Mouse (Mus musculus) regulatory T cell (primary cell): Measurements from ENCODE around the gene Ston1.

Source experiments
- in situ Hi-C: fragments of 300-600 bp; cut with MboI, MseI; formaldehyde crosslinking; loops from one replicate; pipeline ENCODE4 v1.15.1; 2025; ENCODE audit warnings: high pct_unique_total_duplicates

Ston1 gene

DNA sequence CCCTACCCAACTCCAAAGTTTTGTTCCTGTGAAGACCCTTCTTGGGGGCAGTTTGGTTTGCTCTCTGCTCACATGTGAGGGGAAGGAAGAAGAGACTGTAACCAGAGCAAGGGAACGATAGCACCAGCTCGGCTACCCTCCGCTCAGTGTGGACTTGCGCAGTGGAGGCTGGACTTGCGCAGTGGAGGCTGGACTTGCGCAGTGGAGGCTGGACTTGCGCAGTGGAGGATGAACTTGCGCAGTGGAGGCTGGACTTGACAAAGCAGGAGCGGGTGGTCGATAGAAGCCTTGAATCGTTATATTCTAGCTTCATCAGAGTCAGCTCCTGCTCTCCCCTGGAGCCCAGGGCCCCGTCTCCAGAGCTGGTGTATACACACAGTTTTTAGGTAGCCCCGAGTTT lies 27.9 kb downstream of the Ston1 start:
- in situ Hi-C loops, result no loop called here

DNA sequence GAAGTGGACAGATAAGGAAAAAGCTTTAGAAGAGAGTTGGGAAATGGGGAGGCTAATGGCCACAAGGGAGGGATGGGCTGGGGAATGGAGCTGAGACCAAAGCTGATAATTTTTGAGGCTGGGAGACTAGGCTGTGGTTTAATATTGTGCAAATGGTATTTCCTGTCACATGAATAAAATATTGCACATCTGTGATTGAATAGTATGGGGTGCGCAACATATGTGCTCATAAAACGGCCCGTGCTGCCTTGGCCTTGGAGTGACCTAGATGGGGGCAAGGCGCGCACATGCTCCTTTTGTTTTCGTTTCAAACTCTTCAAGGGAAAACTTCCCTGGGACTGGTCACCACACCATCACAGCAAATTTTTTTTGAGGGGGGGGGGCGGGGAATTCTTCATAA lies 28.4 kb downstream of the Ston1 start:
- in situ Hi-C loops, result no loop called here

DNA sequence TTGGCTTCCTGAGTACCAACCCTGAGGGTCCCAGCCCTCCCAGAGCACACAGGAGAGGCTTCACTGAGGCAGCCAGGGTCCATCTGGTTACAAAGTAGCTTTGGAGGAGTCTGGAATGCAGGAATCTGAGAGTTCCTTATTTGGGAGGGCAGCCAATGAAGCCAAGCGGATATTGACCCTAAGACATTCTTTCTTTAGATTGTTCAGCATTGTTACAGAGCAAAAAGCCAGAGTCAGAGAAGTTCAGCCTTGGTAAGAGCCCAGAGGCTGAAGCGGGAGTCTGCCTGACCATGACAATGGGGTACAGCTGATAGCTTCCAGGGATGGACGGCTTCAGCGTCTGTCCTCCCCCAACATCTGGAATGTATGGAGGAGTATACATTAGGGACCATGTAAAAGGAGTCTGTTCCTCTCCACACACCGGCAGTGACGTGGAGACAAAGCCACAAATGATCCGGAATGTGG lies 28.9 kb downstream of the Ston1 start:
- in situ Hi-C loops, result no loop called here

GRCm38 (mm10) chr17:88627150-88627549 lies 29.7 kb downstream of the Ston1 start:
- in situ Hi-C loops, result no loop called here

DNA sequence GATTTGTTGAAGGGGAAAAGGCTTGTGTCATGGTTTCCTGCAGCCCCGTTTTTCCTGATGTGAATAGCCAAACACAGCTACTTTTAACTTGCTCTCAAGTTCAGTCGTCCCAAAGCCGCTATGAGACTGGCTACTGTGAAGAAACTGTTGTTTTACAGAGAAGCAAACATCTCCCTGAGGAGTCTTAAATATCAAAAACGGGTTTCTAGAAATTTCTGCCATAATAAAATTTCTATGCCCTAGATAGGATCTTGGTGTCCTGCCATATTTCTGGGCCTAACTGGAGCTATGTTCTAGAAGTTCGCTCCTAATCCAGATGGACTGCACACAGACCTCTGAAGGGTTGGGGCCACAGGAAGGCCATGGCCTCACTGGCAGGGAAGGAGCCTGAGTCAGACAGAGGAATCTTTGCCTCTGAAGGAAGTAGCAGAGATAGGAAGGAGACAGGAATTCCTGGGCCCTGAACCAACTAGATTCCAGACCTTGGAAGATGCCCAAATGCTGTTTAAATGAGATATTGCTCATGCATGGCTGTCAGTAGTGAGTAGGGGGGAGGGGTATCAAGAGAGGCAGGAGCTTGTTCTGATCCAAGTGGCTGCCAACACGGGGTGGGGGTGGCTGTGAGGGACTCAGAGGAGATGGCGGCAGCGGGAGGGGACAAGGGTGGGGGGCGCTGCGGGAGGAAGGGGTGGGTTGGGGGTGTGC lies 31.3 kb downstream of the Ston1 start:
- in situ Hi-C loops, result no loop called here

GRCm38 (mm10) chr17:88629381-88629759 lies 31.9 kb downstream of the Ston1 start:
- in situ Hi-C loops, result no loop called here

GRCm38 (mm10) chr17:88629931-88630553 lies 32.6 kb downstream of the Ston1 start:
- in situ Hi-C loops, result no loop called here

- in situ Hi-C loops, result no loop called here
These were observed 33.1 kb downstream of the Ston1 start for GRCm38 (mm10) chr17:88630554-88630948.

DNA sequence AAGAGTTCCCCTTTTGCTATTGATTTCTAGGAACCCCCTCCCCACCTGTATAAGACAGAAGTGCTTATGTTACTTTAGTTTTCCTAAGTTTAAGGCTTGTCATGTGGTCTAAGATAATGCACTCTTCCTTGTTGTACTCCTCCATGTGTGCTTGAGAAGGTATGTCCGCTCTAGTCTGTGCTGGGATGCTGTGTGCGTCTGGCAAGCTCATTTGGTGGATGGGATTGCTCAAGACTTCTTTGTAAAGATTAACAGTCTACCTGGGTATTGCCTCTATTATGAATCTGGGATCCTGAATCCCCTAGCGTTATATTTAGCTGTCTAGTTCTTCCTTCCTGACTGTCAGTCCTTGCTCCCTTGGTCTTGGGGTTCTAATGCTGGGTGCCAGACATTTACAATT lies 35.1 kb downstream of the Ston1 start:
- in situ Hi-C loops, result no loop called here

DNA sequence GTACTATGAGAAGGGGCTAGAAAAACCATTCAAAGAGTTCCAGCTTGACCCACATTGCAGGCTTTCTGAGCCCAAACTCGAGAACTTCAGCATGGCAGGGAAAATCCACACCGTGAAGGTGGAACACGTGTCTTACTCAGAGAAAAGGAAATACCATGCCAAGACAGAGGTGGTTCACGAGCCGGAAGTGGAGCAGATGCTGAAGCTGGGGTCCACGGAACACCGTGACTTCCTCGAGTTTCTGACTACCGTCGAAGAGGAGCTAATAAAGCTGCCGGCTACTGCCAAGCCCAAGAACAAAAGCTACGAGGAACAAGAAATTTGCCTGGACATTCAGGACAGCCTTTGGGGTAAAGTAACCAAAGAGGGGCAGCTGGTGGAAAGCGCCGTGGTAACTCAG lies 38.6 kb downstream of the Ston1 start:
- in situ Hi-C loops, result loop anchor here (5.0 kb wide), 1 partner anchor 39 kb away; the partner anchor contains the start of gene Ston1

DNA sequence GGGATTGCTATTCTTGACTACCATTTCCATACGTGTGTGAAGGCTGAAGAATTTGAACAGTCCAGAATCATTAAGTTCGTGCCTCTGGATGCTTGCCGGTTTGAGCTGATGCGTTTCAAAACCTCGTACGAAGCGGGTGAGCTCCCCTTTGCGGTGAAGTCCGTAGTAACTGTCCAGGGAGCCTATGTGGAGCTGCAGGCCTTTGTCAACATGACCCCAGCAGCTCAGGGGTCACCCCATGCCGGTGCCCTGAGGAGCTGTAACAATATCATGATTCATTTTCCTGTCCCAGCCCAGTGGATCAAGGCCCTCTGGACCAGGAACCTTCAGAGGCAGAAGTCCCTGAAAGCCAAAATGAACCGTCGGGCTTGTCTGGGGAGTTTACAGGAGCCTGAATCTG lies 39.1 kb downstream of the Ston1 start:
- in situ Hi-C loops, result loop anchor here (5.0 kb wide), 1 partner anchor 39 kb away; the partner anchor contains the start of gene Ston1

DNA sequence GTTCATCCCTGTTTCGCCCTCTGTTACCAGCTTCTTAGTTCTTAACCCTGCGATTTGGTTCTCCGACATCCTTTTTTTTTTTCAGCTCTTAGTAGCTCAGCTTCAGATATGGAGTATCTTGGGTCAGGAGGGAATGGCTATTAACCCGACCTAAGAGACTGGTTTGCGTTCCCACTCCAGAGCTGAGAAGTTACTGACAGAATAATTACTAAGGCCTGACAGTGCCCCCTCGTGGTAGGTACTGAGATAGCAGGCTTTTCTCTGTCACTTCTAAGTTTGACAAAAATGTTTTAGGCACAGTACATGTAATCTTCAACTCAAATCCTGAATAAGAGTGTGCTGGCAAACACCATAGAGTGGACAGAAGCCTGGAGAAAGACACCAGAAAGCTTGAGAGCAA lies 43.5 kb downstream of the Ston1 start:
- in situ Hi-C loops, result loop anchor here (5.0 to 10.0 kb wide), 2 partner anchors 84 to 376 kb away; no protein-coding TSS in a partner anchor

GRCm38 (mm10) chr17:88641836-88642235 lies 44.4 kb downstream of the Ston1 start:
- in situ Hi-C loops, result loop anchor here (5.0 to 10.0 kb wide), 2 partner anchors 85 to 377 kb away; no protein-coding TSS in a partner anchor

DNA sequence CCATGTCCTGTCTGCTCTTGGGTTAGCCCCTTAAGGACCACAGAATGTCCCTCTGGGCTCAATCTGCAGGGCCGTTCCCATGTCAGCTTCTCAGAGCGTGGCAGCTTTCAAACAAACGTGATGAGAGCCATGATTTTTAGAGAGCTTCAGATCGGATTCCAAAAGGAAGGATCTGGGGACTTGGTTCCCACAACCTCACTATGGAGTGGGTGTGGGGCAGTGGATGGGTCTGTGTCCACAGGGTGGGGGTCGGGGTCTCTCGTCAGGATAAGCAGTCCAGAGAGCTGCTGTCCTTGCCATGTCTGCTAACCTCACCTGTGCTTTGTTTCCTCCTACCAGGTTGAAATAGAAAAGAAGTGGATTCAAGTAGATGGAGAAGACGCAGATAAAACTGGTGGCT lies 47.4 kb downstream of the Ston1 start:
- in situ Hi-C loops, result loop anchor here (5.0 to 10.0 kb wide), 2 partner anchors 88 to 380 kb away; no protein-coding TSS in a partner anchor

- in situ Hi-C loops, result loop anchor here (10.0 kb wide), 1 partner anchor 380 kb away; no protein-coding TSS in a partner anchor
These were observed 47.8 kb downstream of the Ston1 start for GRCm38 (mm10) chr17:88645299-88645698.

GRCm38 (mm10) chr17:88647149-88647548 lies 49.7 kb downstream of the Ston1 start:
- in situ Hi-C loops, result loop anchor here (10.0 kb wide), 1 partner anchor 382 kb away; no protein-coding TSS in a partner anchor

DNA sequence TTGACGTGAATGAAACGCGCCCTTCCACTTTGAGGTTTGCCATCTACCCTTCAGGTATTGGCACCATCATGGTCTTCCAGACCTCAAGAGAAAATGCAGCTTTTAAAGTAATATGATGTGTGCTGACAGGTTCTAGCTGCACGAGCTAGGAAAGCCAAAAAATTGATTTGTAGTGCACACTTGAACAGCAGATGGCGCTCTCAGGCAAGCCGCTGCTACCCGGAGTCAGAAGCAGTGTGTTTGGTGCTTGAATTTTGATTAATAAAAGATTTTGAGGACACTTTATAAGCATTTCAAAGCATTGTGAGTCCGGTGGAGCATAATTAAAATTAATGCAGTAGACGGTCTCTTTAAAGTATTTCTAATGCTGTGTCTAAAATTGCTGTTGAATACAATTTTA lies 54.5 kb downstream of the Ston1 start:
- in situ Hi-C loops, result loop anchor here (5.0 to 25.0 kb wide), 2 partner anchors 105 to 1860 kb away; no protein-coding TSS in a partner anchor

DNA sequence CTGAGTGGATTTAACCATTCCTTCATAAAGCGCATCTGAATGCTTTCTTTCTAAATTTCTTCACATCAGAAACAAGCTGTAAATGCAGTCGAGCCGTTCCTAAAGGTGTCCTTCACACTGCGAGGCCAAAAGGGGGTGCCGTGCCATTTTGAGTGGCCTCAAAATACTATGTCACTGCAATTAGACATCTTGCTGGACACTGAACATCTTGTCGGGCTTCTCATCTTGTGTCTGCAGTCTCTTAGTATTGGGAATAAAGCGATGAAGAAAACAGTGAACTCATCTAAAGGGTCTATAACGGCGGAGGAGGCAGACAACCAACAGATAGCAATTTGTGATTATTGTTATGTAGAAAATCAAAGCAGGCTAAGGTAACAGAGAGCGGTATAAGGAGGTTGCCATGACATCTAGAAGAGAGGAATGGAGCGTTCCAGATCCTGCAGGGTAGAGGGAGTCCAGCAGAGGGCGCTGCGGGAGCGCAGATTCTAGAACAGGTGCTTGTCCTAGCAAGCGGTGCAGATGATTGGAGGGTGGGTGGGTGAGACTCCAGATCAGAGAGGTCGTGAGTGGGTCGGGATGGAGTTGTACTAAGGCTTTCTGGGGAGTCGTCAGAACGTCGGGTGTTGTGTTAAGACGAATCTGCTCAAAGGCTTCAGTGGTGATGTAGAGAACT lies 55.4 kb downstream of the Ston1 start:
- in situ Hi-C loops, result loop anchor here (5.0 to 25.0 kb wide), 2 partner anchors 104 to 1859 kb away; no protein-coding TSS in a partner anchor

GRCm38 (mm10) chr17:88653375-88653769 lies 55.9 kb downstream of the Ston1 start:
- in situ Hi-C loops, result loop anchor here (5.0 to 25.0 kb wide), 2 partner anchors 104 to 1859 kb away; no protein-coding TSS in a partner anchor

DNA sequence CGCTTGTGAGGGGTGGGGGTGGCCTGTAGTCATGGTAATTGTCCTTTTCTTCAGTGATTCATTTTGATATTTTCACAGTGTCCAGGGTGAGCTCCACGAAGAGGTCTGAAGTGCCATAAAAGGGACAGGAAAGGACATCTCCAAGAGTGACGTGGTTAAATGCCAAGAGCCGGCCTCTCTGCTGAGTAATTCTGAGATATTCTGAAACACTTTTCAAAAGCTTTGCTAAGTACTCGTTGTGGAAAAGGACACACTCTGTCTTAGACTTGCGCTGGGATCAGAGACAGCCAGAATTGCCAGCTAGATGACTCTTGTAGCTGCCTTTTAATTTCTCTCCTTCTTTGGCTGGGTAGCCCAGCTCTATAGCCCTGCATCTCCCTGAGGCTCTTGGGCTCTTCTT lies 61.0 kb downstream of the Ston1 start:
- in situ Hi-C loops, result loop anchor here (25.0 kb wide), 1 partner anchor 1854 kb away; no protein-coding TSS in a partner anchor

DNA sequence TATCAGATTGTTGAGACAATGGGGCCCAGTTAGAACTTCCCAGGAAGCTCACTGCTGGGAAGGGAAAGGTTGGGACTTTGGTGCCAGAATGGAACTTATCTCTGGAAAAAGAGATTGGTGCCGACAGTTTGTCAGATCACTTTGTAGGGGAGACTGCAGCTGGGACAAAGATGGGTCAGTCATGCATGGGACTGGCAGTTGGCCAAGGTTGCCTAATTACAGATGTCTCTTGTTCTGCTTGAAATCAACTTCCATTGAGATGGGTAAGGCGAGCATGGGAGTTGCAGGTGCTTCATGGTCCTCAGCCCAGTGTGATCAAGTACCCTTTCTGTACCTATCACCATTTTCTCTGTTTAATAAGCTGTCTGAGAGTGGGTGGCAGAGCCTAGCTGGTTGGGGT lies 68.6 kb downstream of the Ston1 start:
- in situ Hi-C loops, result loop anchor here (25.0 kb wide), 1 partner anchor 1846 kb away; no protein-coding TSS in a partner anchor

GRCm38 (mm10) chr17:88668452-88668851 lies 71.0 kb downstream of the Ston1 start, which contains the start of gene Gtf2a1l:
Gene Gtf2a1l, plus strand, starts transcription at chr17:88668660.
- in situ Hi-C loops, result loop anchor here (25.0 kb wide), 1 partner anchor 1844 kb away; no protein-coding TSS in a partner anchor
